Mouse (Mus musculus): Measurements from ENCODE around the gene Cmtr1. TPM values are rescaled to one million over a fixed set of nuclear protein-coding genes. Genes with fewer than 3 reads are reported as not detected.
"Not testable (repeated sequence)": the region's sequence is repeated elsewhere in the genome, so short reads cannot be mapped to it uniquely, and the experiment has no call there.

Gene Cmtr1
- polyA plus RNA-seq (2016; fragmentation: Nextera tagmentation; extraction: Ambion mirVana), result 126 and 137 TPM in 2 replicates

DNA sequence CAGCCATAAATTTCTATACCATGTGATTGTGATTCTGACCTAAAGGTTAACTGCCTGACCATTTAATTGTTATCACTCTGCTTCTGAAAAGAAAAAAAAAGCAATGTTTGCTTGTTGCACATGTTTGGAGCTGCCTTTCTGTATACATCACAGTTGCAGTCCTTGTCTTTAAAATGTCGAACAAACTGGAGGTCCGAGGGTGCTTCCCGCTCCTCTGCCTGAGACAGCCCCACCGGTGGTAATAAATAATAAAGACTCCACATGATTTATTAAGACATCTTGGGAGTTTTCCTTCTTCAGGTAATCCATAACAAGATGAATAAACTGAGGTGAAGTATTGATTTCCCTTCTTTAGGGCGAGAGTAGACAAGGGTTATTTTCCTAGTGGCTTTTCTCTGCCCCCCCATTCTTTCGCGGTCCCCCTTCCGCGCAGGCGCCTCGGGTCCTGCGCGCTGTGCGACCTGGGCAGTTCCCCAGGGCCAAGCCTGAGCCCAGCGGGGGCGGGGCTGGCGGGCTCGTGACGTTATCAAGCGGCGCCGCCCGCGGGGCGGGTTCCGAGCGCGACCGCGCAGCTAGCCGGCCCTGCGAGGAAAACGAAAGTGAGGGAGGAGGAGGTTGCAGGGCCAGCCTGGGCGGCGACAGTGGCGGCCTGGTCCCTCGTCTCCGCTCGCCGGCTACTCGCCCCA is at the start of gene Cmtr1:
TSS of gene Cmtr1 (plus strand) at position 520 of the 686 bp plus-strand sequence.
- Histone ChIP-seq H3K9me3 (replicated peaks) (no peaks in the 10 kb centered on the region), H3K36me3 (peaks cover 26% of the 10 kb centered on the region), H3K27ac (replicated peaks) (peak within 1 kb of the TSS; percentile 96), H3K27me3 (ENCODE audit: low read depth, poor library complexity, severe bottlenecking) (no peaks in the 10 kb centered on the region), H3K4me1 (peaks cover 11% of the 10 kb centered on the region), H3K4me3 (peak within 1 kb of the TSS; percentile 97)
- WGBS, result 1% methylated on average over 41 of the region's 41 CpGs
- DNase-seq (ENCODE audit: low spot score), result peak; percentile 95

DNA sequence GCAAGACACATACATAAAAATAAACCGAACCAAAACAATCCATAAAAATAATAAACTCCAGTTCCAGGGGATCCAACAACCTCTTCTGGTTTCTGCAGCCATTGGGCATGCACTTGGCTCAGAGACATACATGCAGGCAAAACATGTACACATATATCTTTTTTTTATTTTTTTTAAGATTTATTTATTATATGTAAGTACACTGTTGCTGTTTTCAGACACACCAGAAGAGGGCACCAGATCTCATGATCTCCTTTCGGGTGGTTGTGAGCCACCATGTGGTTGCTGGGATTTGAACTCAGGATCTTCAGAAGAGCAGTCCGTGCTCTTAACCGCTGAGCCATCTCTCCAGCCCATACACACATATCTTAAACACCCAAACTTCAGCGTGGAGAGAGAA is 46.9 kb upstream of the Cmtr1 start:
- Histone ChIP-seq H3K4me1 (peaks cover 26% of the 10 kb centered on the region), H3K36me3 (peaks cover 19% of the 10 kb centered on the region)
- WGBS, result 83% methylated on average over 5 of the region's 5 CpGs
- not testable (repeated sequence) for H3K27me3 ChIP-seq (ENCODE audit: low read depth, poor library complexity, severe bottlenecking); H3K4me3 ChIP-seq; DNase-seq (ENCODE audit: low spot score); H3K27ac ChIP-seq (replicated peaks); H3K9me3 ChIP-seq (replicated peaks)

DNA sequence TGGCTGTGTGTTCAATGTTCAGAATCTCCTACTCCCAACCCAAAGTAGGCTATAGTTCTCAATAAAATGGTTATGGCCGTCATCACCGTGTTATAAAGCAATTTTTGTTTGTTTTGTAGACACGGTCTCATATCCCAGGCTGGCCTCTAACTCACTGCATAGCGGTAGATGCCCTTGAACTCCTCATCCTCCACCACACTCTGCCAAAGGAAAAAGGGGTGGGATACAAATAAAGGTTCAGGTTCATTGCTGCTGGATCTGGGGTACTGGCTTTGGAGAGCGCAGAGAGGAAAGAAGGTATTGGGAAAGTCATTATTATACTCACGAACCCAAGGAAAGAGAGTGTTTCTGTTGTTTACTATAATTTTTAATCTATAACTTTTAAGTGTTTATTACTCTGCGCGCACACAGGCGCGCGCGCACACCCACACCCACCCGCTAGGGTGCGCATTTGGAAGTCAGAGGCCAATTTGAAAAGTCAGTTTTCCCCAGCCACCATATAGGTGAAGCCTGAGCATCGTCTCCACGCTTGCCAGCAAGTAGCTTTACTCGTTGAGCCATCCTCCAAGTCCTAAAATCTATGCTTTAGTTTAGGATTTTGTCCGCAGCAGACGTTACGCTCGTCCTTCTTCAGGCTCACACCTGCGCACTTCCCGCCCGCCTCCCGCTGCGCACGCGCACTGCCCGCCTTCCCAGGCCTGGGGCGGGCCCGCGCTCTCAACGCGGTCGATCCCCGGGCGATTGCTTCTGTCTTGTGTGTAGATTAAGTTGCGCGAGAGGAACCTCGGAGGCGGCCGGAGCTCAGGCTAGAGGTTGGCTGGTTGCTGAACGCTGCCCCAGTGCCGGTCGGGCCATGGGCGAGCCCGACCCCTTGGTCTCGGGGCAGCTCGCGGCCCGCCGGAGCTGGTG is 46.0 kb upstream of the Cmtr1 start, which contains the start of the genes Rnf8 and Gm28043:
TSS of gene Rnf8 (plus strand) at position 676 of the 909 bp plus-strand sequence.
TSS of gene Gm28043 (plus strand) at position 762 of the 909 bp plus-strand sequence.
- no peaks in the 10 kb centered on the region for H3K9me3 ChIP-seq (replicated peaks)
- peak; percentile 94 for DNase-seq (ENCODE audit: low spot score)
- peaks cover 26% of the 10 kb centered on the region for H3K4me1 ChIP-seq
- no peaks in the 10 kb centered on the region for H3K27me3 ChIP-seq (ENCODE audit: low read depth, poor library complexity, severe bottlenecking)
- H3K36me3 ChIP-seq, result peaks cover 24% of the 10 kb centered on the region
- peak within 1 kb of the TSS; percentile 94 for H3K4me3 ChIP-seq
- peak within 1 kb of the TSS; percentile 96 for H3K27ac ChIP-seq (replicated peaks)
- 2% methylated on average over 52 of the region's 52 CpGs for WGBS

DNA sequence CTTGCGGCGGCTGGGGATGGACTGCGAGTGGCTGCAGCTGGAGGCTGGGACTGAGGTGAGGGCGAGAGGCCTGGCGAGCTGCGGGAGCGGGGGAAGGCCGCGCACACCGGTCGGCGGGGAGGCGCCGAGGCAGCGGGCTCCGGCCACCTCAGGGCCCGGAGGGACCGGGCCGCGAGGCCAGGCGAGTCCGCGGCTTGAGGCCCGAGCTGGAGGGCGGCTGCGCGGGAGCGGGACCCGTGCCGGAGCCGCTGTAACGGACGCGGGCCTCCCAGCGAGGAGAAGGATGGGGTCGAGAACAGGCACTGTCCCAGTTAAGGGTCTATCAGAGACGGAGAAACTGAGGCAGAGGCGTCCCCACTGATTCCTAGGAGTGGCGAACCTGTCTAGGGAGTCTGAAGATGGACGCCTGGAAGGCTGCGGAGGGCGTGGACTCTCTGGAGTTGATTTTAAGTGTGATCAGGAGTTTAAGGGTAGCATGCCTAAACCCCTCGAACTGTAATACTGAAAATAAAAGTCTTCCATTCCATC is 45.3 kb upstream of the Cmtr1 start:
- Histone ChIP-seq H3K27me3 (ENCODE audit: low read depth, poor library complexity, severe bottlenecking) (no peaks in the 10 kb centered on the region), H3K4me3 (peak overlapping the region; percentile 94), H3K9me3 (replicated peaks) (no peaks in the 10 kb centered on the region), H3K4me1 (peaks cover 26% of the 10 kb centered on the region), H3K27ac (replicated peaks) (peak overlapping the region; percentile 96), H3K36me3 (peaks cover 31% of the 10 kb centered on the region)
- WGBS, result under 1% methylated on average over 43 of the region's 43 CpGs
- DNase-seq (ENCODE audit: low spot score), result no peak

DNA sequence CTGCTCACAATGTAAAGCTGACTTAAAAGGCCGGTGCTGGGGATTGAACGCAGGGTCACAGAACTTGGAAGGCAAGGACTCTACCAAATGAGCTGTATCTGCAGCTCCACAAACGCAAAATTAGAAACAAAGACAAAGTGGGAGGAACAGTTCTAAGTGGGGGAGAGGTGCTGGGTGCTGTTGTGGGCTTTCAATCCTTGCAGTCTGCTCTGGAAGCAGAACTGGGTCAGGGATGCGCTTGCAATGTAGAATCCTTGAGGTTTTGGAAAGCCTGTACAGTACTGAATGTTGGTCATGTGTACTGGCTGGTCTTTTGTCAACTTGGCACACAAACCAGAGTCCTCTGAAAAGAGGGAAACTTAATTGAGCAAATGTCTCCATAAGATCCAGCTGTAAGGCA is 44.8 kb upstream of the Cmtr1 start:
- 15% methylated on average over 4 of the region's 4 CpGs for WGBS
- DNase-seq (ENCODE audit: low spot score), result no peak
- no peaks in the 10 kb centered on the region for H3K27me3 ChIP-seq (ENCODE audit: low read depth, poor library complexity, severe bottlenecking)
- H3K4me1 ChIP-seq, result peaks cover 26% of the 10 kb centered on the region
- H3K4me3 ChIP-seq, result peak overlapping the region; percentile 94
- H3K27ac ChIP-seq (replicated peaks), result peak overlapping the region; percentile 96
- H3K9me3 ChIP-seq (replicated peaks), result no peaks in the 10 kb centered on the region
- peaks cover 36% of the 10 kb centered on the region for H3K36me3 ChIP-seq

DNA sequence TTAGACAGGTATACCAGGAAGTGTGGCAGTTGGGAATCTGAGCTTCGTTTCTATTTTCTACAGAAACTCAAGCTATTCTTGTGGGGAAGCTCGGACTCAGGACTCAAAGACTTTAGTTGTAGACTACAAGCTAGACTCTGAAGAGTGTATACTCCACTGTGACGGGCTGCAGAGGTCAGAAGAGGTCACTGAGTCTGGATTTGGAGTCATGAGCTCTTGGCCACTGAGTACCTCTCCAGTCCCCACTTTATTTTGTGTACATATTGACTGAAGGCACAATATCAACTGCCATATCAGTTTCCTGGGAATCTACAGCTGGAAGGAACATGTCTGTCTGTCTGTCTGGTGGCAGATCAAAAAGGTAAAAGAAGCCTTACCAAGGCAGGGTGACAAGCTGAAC is 41.2 kb upstream of the Cmtr1 start:
- DNase-seq (ENCODE audit: low spot score), result no peak
- 93% methylated on average over 3 of the region's 3 CpGs for WGBS
- peaks cover 72% of the 10 kb centered on the region for H3K36me3 ChIP-seq

DNA sequence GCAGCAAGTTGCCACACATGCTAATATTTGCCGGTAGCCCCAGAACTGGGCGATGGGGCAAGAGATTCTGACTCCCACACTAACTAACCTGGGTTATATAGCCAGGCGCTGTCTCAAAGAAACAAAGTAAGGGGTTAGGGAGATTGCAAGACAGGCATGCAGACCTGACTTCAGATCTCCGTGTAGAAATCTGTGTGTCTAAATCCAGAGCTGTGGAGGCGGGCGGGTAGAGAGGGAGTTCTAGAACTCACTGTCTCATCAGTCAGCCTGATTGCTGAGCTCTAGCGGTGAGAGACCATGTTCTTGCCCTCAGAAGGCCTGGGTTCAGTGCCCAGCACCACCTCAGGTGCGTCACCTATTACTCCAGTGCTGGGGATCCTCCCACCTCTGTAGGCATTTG is 36.9 kb upstream of the Cmtr1 start:
- Histone ChIP-seq H3K36me3 (peaks cover 99% of the 10 kb centered on the region), H3K4me3 (no peak overlapping the region), H3K27me3 (ENCODE audit: low read depth, poor library complexity, severe bottlenecking) (no peaks in the 10 kb centered on the region), H3K4me1 (no peaks in the 10 kb centered on the region), H3K9me3 (replicated peaks) (no peaks in the 10 kb centered on the region), H3K27ac (replicated peaks) (no peak overlapping the region)
- WGBS, result 95% methylated on average over 8 of the region's 8 CpGs
- DNase-seq (ENCODE audit: low spot score), result no peak

More for the DNA sequence above, 41.2 kb upstream of the Cmtr1 start:
- no peaks in the 10 kb centered on the region for H3K27me3 ChIP-seq (ENCODE audit: low read depth, poor library complexity, severe bottlenecking)
- H3K4me3 ChIP-seq, result no peak overlapping the region
- H3K4me1 ChIP-seq, result peaks cover 22% of the 10 kb centered on the region
- H3K9me3 ChIP-seq (replicated peaks), result no peaks in the 10 kb centered on the region
- H3K27ac ChIP-seq (replicated peaks), result no peak overlapping the region

DNA sequence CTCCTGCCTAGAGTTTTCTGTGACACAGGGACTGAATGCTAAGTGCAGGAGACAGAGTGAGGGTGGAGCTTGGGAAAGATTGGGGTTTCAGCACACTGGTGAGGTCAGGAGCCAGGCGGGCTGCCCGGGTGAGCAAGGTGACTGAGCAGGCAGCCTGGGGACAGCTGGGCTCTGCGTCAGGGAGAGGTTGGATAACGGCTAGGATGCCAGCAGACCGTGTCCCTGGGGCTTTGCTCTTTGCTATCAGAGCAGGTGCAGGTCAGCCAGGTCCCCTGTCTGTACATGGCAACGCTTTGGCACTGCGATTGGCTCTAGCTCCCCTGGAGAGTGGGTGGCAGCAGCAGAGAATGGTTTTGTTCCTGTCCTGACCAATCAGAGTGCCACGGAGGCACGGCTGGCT is 33.1 kb upstream of the Cmtr1 start:
- Histone ChIP-seq H3K9me3 (replicated peaks) (no peaks in the 10 kb centered on the region), H3K4me3 (no peak overlapping the region), H3K27me3 (ENCODE audit: low read depth, poor library complexity, severe bottlenecking) (no peaks in the 10 kb centered on the region), H3K4me1 (no peaks in the 10 kb centered on the region), H3K27ac (replicated peaks) (no peak overlapping the region), H3K36me3 (peaks cover 98% of the 10 kb centered on the region)
- 93% methylated on average over 9 of the region's 9 CpGs for WGBS
- DNase-seq (ENCODE audit: low spot score), result no peak

DNA sequence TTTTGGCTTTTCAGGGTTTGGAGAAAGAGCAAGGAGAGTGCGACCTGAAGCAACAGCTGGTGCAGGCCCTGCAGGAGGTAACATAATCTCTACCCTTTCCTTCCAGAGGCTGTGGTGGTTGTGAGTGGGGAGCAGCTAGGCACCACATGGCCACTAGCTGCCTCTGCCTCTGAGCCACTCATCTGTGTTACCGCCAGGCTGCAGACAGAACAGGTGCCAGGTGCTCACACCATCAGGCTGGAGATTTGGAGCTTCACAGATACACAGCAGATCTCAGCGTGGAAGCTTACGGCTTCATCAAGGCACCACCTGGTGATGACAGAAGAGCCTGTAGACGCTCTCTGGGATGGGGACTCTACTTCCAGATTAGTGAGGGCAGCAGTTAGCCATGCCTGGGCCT is 31.4 kb upstream of the Cmtr1 start:
- no peaks in the 10 kb centered on the region for H3K27me3 ChIP-seq (ENCODE audit: low read depth, poor library complexity, severe bottlenecking)
- peaks cover 98% of the 10 kb centered on the region for H3K36me3 ChIP-seq
- H3K4me3 ChIP-seq, result no peak overlapping the region
- H3K27ac ChIP-seq (replicated peaks), result no peak overlapping the region
- H3K4me1 ChIP-seq, result no peaks in the 10 kb centered on the region
- no peak for DNase-seq (ENCODE audit: low spot score)
- no peaks in the 10 kb centered on the region for H3K9me3 ChIP-seq (replicated peaks)
- WGBS, result 92% methylated on average over 5 of the region's 5 CpGs

DNA sequence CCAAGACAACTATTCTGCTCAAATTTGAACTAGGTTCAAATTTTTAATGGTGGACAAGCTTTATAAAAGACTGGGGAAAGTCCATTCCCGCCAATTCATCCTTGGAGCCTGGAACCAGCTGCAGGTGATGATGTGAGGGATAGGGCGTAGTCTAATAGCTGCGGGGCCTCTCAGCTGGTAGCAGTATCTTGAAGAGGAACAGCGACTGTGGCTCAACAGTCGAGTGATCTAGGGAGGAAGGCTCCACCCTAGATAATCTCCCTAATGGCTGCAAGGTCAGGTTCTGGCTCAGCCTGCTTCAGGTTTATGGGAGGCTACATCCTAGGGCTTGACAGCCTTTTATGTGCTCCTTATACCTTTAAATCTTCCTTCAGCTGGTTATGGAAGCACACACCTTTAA is 30.8 kb upstream of the Cmtr1 start:
- H3K36me3 ChIP-seq, result peaks cover 98% of the 10 kb centered on the region

DNA sequence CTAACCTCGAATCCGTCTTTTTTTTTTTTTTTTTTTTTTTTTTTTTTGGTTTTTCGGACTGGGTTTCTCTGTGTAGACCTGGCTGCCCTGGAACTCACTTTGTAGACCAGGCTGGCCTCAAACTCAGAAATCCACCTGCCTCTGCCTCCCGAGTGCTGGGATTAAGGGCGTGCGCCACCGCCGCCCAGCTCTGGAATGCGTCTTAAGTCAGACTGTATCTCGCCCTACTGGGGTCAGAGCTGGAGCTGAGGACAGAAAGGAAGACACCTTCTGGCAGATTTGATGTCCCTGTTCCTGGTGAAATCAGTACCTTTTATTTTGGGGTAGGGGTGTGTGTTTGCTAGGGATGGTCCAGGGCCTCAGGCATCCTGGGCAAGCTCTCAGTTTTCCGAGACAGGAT is 28.1 kb upstream of the Cmtr1 start:
- no peak for DNase-seq (ENCODE audit: low spot score)
- H3K36me3 ChIP-seq, result peaks cover 98% of the 10 kb centered on the region
- 94% methylated on average over 11 of the region's 11 CpGs for WGBS
- H3K9me3 ChIP-seq (replicated peaks), result no peaks in the 10 kb centered on the region
- no peak overlapping the region for H3K27ac ChIP-seq (replicated peaks)
- no peaks in the 10 kb centered on the region for H3K4me1 ChIP-seq
- H3K4me3 ChIP-seq, result no peak overlapping the region
- H3K27me3 ChIP-seq (ENCODE audit: low read depth, poor library complexity, severe bottlenecking), result no peaks in the 10 kb centered on the region

More for the DNA sequence above, 30.8 kb upstream of the Cmtr1 start:
- Histone ChIP-seq H3K27ac (replicated peaks) (no peak overlapping the region), H3K4me1 (no peaks in the 10 kb centered on the region), H3K4me3 (no peak overlapping the region), H3K9me3 (replicated peaks) (no peaks in the 10 kb centered on the region), H3K27me3 (ENCODE audit: low read depth, poor library complexity, severe bottlenecking) (no peaks in the 10 kb centered on the region)
- WGBS, result 86% methylated on average over 5 of the region's 5 CpGs
- no peak for DNase-seq (ENCODE audit: low spot score)

DNA sequence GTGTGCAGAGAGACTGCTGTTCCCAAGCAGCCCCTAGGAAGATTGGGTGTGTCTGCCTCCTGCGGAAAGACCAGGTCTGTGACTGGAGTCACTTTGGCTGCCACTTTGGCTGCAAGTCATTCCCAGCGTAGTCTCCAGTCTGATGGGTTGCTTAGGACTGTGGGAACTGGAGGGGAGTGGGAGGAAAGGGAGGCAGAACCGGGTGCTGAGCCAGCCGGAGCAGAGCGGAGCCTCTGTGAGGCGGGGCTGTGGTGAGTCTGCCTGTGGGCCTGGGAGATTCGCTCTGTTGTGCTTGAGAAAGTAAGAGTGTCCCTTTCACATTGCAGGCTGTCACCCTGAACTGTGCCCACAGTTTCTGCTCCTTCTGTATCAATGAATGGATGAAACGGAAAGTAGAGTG is 24.9 kb upstream of the Cmtr1 start:
- Histone ChIP-seq H3K36me3 (peaks cover 99% of the 10 kb centered on the region), H3K4me1 (no peaks in the 10 kb centered on the region), H3K27ac (replicated peaks) (no peak overlapping the region), H3K9me3 (replicated peaks) (no peaks in the 10 kb centered on the region), H3K27me3 (ENCODE audit: low read depth, poor library complexity, severe bottlenecking) (no peaks in the 10 kb centered on the region), H3K4me3 (no peak overlapping the region)
- WGBS, result 90% methylated on average over 8 of the region's 8 CpGs
- DNase-seq (ENCODE audit: low spot score), result no peak

Measured in midbrain, embryonic 10.5 days (tissue).